Mouse (Mus musculus) heart, embryonic 16.5 days (tissue): ENCODE measurements around the gene Lrrc31. TPM values are rescaled to one million over a fixed set of nuclear protein-coding genes. Genes with fewer than 3 reads are reported as not detected.
"Not testable (repeated sequence)": the region's sequence is repeated elsewhere in the genome, so short reads cannot be mapped to it uniquely, and the experiment has no call there.

Source experiments
- ATAC-seq: fragments of 200-750 bp; cut with Nextera tagmentation; replicated peaks from 2 replicates; pipeline ENCODE4 v1.8.0; 2017; ENCODE audit warnings: moderate number of reproducible peaks; ENCODE audit not compliant: insufficient read depth, low FRiP score; ENCODE audit errors: extremely low read depth
- H3K27ac ChIP-seq: fragments of 300-500 bp; sonication (generic); 2 replicates; pipeline ENCODE4 v1.5.1; 2014; ENCODE audit warnings: mild to moderate bottlenecking, low read length, control low read depth, moderate library complexity
- H3K27me3 ChIP-seq: fragments of 300-500 bp; sonication (generic); 2 replicates; pipeline ENCODE4 v1.6.1; 2014; ENCODE audit warnings: low read length, mixed read lengths; ENCODE audit not compliant: control insufficient read depth, insufficient read depth
- H3K36me3 ChIP-seq: fragments of 300-500 bp; sonication (generic); 2 replicates; pipeline ENCODE4 v1.6.1; 2014; ENCODE audit not compliant: control insufficient read depth, insufficient read depth
- H3K4me1 ChIP-seq: fragments of 300-500 bp; sonication (generic); 2 replicates; pipeline ENCODE4 v1.6.1; 2014; ENCODE audit warnings: low read length, mixed read lengths; ENCODE audit not compliant: control insufficient read depth, insufficient read depth
- H3K4me2 ChIP-seq: fragments of 300-500 bp; sonication (generic); 2 replicates; pipeline ENCODE4 v1.6.1; 2014; ENCODE audit warnings: low read depth, mild to moderate bottlenecking, control low read depth, low read length
- H3K4me3 ChIP-seq: fragments of 300-500 bp; sonication (generic); 2 replicates; pipeline ENCODE4 v1.5.1; 2014; ENCODE audit warnings: mild to moderate bottlenecking, control low read depth, low read length
- H3K9ac ChIP-seq: fragments of 300-500 bp; sonication (generic); 2 replicates; pipeline ENCODE4 v1.6.1; 2014; ENCODE audit warnings: low read length, control low read depth
- H3K9me3 ChIP-seq: fragments of 300-500 bp; sonication (generic); replicated peaks from 2 replicates; pipeline ENCODE4 v1.6.1; 2016; ENCODE audit warnings: low read length; ENCODE audit not compliant: control insufficient read depth
- WGBS: fragments of 180-500 bp; shearing (Covaris S2); extraction: QIAGEN DNeasy Blood & Tissue Kit; methylation state at CpG from one replicate; pipeline ENCODE4 v1.1.7; 2014; 5-methylcytosine and 5-hydroxymethylcytosine counted together
- polyA plus RNA-seq: library from polyadenylated mRNA; unstranded; fragments of >200 nt; fragmentation: Nextera tagmentation; extraction: Ambion mirVana; gene quantifications from 2 replicates; pipeline ENCODE4 v1.2.1, GENCODE M21; 2015

Lrrc31 gene
- polyA plus RNA-seq = 0.13 TPM in 1 of 2 replicates, not detected in the other

DNA sequence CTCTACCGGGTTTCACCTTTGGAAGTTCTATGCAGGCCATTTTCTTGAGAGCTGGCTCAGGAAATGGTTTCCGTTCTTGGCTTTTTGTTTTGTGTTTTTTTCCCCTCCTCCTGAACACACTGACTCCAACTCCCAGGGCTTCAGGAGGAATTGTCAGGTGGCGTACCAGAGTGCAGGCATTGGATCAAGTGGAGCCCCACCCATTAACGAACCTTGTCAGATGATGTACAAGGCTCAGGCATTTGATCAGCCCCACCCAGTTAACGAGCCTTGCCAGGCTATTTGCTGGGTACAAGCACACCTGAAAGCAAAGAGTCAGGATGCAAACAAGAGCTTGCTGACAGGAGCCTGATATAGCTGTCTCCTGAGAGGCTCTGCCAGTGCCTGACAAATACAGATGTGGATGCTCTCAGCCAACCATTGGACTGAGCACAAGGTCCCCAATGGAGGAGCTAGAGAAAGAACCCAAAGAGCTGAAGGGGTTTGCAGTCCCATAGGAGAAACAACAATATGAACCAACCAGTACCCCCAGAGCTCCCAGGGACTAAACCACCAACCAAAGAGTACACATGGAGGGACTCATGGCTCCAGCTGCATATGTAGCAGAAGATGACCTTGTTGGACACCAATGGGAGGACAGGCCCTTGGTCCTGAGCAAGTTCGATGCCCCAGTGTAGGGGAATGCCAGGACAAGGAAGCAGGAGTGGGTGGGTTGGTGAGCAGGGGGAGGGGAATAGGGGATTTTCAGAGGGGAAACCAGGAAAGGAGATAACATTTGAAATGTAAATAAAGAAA, at the start of gene Lrrc31:
Gene Lrrc31, minus strand, starts transcription at position 133 of the 795 bp plus-strand sequence.
- WGBS = 78% methylated on average over 6 of the region's 6 CpGs
- ATAC-seq, H3K9me3 ChIP-seq, H3K4me2 ChIP-seq, H3K27ac ChIP-seq, H3K4me1 ChIP-seq, H3K9ac ChIP-seq, H3K27me3 ChIP-seq, H3K36me3 ChIP-seq, H3K4me3 ChIP-seq: not testable (repeated sequence)

GRCm38 (mm10) chr3:30748316-30748715, 48.7 kb upstream of the Lrrc31 start:
- Histone ChIP-seq H3K4me1 (no peaks in the 10 kb centered on the region), H3K9me3 (peaks cover 6% of the 10 kb centered on the region; the same call in 1 of the 2 replicates), H3K27me3 (no peaks in the 10 kb centered on the region), H3K27ac (no peak overlapping the region), H3K4me2 (no peak overlapping the region), H3K4me3 (no peak overlapping the region), H3K9ac (no peak overlapping the region), H3K36me3 (no peaks in the 10 kb centered on the region)
- 77% methylated on average over 9 of the region's 9 CpGs for WGBS
- no peak for ATAC-seq

GRCm38 (mm10) chr3:30746006-30746405, 46.4 kb upstream of the Lrrc31 start, which contains the start of gene Samd7:
Gene Samd7, plus strand, starts transcription at chr3:30746293.
- Histone ChIP-seq H3K27ac (no peak within 1 kb of the TSS), H3K4me1 (no peaks in the 10 kb centered on the region), H3K4me3 (no peak within 1 kb of the TSS), H3K36me3 (no peaks in the 10 kb centered on the region), H3K4me2 (no peak within 1 kb of the TSS), H3K9ac (no peak within 1 kb of the TSS), H3K27me3 (no peaks in the 10 kb centered on the region), H3K9me3 (peaks cover 6% of the 10 kb centered on the region; the same call in 1 of the 2 replicates)
- WGBS = 80% methylated on average over 7 of the region's 7 CpGs
- no peak for ATAC-seq

- H3K27me3 ChIP-seq = no peaks in the 10 kb centered on the region
- no peak overlapping the region for H3K4me3 ChIP-seq
- H3K27ac ChIP-seq = no peak overlapping the region
- no peak overlapping the region for H3K9ac ChIP-seq
- ATAC-seq = no peak
- peaks cover 6% of the 10 kb centered on the region; the same call in 1 of the 2 replicates for H3K9me3 ChIP-seq
- no peak overlapping the region for H3K4me2 ChIP-seq
- H3K4me1 ChIP-seq = no peaks in the 10 kb centered on the region
- no peaks in the 10 kb centered on the region for H3K36me3 ChIP-seq
- 81% methylated on average over 7 of the region's 7 CpGs for WGBS
Measured at GRCm38 (mm10) chr3:30742891-30743290, 43.2 kb upstream of the Lrrc31 start.

GRCm38 (mm10) chr3:30741306-30741705, 41.7 kb upstream of the Lrrc31 start:
- ATAC-seq = no peak
- H3K4me1 ChIP-seq = no peaks in the 10 kb centered on the region
- H3K4me3 ChIP-seq = no peak overlapping the region
- no peaks in the 10 kb centered on the region for H3K36me3 ChIP-seq
- 62% methylated on average over 6 of the region's 6 CpGs for WGBS
- H3K9me3 ChIP-seq = peaks cover 6% of the 10 kb centered on the region; the same call in 1 of the 2 replicates
- H3K27me3 ChIP-seq = no peaks in the 10 kb centered on the region
- H3K9ac ChIP-seq = no peak overlapping the region
- H3K4me2 ChIP-seq = no peak overlapping the region
- H3K27ac ChIP-seq = no peak overlapping the region

- no peak overlapping the region for H3K4me2 ChIP-seq
- H3K9me3 ChIP-seq = 0 out of 2 replicates have a peak, but pooled peaks cover 3% of the 10 kb centered on the region
- H3K27ac ChIP-seq = no peak overlapping the region
- H3K4me3 ChIP-seq = no peak overlapping the region
- no peaks in the 10 kb centered on the region for H3K27me3 ChIP-seq
- ATAC-seq = no peak
- no peak overlapping the region for H3K9ac ChIP-seq
- 77% methylated on average over 9 of the region's 9 CpGs for WGBS
- H3K4me1 ChIP-seq = no peaks in the 10 kb centered on the region
- no peaks in the 10 kb centered on the region for H3K36me3 ChIP-seq
Measured at GRCm38 (mm10) chr3:30736809-30737208, 37.2 kb upstream of the Lrrc31 start.

DNA sequence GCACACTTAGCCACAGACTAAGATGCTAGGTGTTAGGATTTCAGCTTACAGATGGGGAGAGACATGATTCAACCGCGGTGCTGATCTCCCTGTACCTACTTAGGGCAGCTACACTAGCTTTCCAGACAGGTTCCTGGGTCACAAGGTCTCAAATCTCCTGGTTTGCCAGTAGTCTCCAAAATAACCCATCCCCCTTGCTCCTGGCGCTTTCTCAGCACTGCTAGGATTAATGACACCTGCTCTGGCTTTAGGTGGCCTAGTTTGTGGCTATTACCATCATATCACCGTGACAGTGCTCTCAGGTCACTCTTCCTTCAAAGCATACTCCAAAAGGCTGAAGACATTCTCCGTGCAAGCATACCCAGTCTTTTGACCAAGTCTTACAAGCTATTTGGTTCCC, 29.4 kb upstream of the Lrrc31 start:
- no peak for ATAC-seq
- H3K9me3 ChIP-seq = no peaks in the 10 kb centered on the region
- WGBS = 70% methylated on average over 5 of the region's 5 CpGs
- no peaks in the 10 kb centered on the region for H3K36me3 ChIP-seq
- no peaks in the 10 kb centered on the region for H3K4me1 ChIP-seq
- H3K4me3 ChIP-seq = no peak overlapping the region
- H3K4me2 ChIP-seq = no peak overlapping the region
- H3K9ac ChIP-seq = no peak overlapping the region
- no peak overlapping the region for H3K27ac ChIP-seq
- no peaks in the 10 kb centered on the region for H3K27me3 ChIP-seq

DNA sequence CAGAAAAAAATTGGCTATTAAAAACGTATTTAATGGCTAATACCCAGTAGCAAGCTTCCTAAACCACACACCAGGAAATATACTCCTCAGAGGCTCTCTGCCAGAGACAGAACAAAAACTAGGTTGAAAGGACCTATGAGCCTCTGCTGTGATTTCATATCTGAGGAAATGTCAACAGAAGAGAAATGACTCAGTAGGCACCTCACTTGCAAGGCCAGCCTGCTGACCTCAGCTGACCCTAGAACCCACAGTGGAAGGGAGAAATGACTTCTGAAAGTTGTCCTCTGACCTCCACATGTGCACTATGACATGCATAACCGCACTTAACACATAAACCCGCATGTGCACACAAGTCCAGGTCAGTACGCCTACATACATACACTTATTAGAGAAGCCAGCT, 27.6 kb upstream of the Lrrc31 start:
- Histone ChIP-seq H3K27ac (no peak overlapping the region), H3K9me3 (no peaks in the 10 kb centered on the region), H3K27me3 (no peaks in the 10 kb centered on the region), H3K4me3 (no peak overlapping the region), H3K36me3 (no peaks in the 10 kb centered on the region), H3K4me1 (no peaks in the 10 kb centered on the region), H3K4me2 (no peak overlapping the region), H3K9ac (no peak overlapping the region)
- ATAC-seq = no peak
- 65% methylated on average over 4 of the region's 4 CpGs for WGBS

GRCm38 (mm10) chr3:30725514-30725913, 25.9 kb upstream of the Lrrc31 start:
- no peaks in the 10 kb centered on the region for H3K9me3 ChIP-seq
- no peaks in the 10 kb centered on the region for H3K36me3 ChIP-seq
- H3K4me3 ChIP-seq = no peak overlapping the region
- no peaks in the 10 kb centered on the region for H3K27me3 ChIP-seq
- H3K9ac ChIP-seq = no peak overlapping the region
- no peak overlapping the region for H3K27ac ChIP-seq
- no peaks in the 10 kb centered on the region for H3K4me1 ChIP-seq
- H3K4me2 ChIP-seq = no peak overlapping the region
- WGBS = 79% methylated on average over 7 of the region's 7 CpGs
- ATAC-seq = no peak
